Mouse (Mus musculus) liver, embryonic 16.5 days (tissue): Measurements from ENCODE around the gene Ckap2l. TPM values are rescaled to one million over a fixed set of nuclear protein-coding genes. Genes with fewer than 3 reads are reported as not detected.

ENCODE experiments used
- ATAC-seq: fragments of 200-750 bp; cut with Nextera tagmentation; 2 replicates; pipeline ENCODE4 v1.8.0; 2017; ENCODE audit warnings: low read depth, mild to moderate bottlenecking, moderate number of reproducible peaks, moderate library complexity
- H3K27ac ChIP-seq: fragments of 300-500 bp; sonication (generic); 2 replicates; pipeline ENCODE4 v1.5.1; 2014; ENCODE audit warnings: mild to moderate bottlenecking, low read length
- H3K27me3 ChIP-seq: fragments of 300-500 bp; sonication (generic); 2 replicates; pipeline ENCODE4 v1.6.1; 2014; ENCODE audit warnings: low read depth, low read length, mixed read lengths; ENCODE audit not compliant: control insufficient read depth, insufficient read depth
- H3K36me3 ChIP-seq: fragments of 300-500 bp; sonication (generic); 2 replicates; pipeline ENCODE4 v1.6.1; 2014; ENCODE audit warnings: mild to moderate bottlenecking; ENCODE audit not compliant: control insufficient read depth, insufficient read depth
- H3K4me1 ChIP-seq: fragments of 300-500 bp; sonication (generic); 2 replicates; pipeline ENCODE4 v1.6.1; 2014; ENCODE audit warnings: low read depth, low read length, mixed read lengths; ENCODE audit not compliant: control insufficient read depth
- H3K4me2 ChIP-seq: fragments of 300-500 bp; sonication (generic); 2 replicates; pipeline ENCODE4 v1.6.1; 2014; ENCODE audit warnings: low read depth, low read length, mixed read lengths
- H3K4me3 ChIP-seq: fragments of 300-500 bp; sonication (generic); 2 replicates; pipeline ENCODE4 v1.5.1; 2014; ENCODE audit warnings: low read depth, mild to moderate bottlenecking, low read length
- H3K9ac ChIP-seq: fragments of 300-500 bp; sonication (generic); 2 replicates; pipeline ENCODE4 v1.6.1; 2014; ENCODE audit warnings: low read depth, low read length
- H3K9me3 ChIP-seq: fragments of 300-500 bp; sonication (generic); replicated peaks from 2 replicates; pipeline ENCODE4 v1.6.1; 2016; ENCODE audit warnings: low read length; ENCODE audit not compliant: control insufficient read depth
- WGBS: fragments of 180-500 bp; shearing (Covaris S2); extraction: QIAGEN DNeasy Blood & Tissue Kit; methylation state at CpG from one replicate; pipeline ENCODE4 v1.1.7; 2014; ENCODE audit not compliant: insufficient replicate concordance; 5-methylcytosine and 5-hydroxymethylcytosine counted together
- polyA plus RNA-seq: library from polyadenylated mRNA; unstranded; fragments of >200 nt; fragmentation: Nextera tagmentation; extraction: Ambion mirVana; gene quantifications from 2 replicates; pipeline ENCODE4 v1.2.1, GENCODE M21; 2015

Ckap2l gene
- polyA plus RNA-seq, 1 experiment from 2014 or later, result 27.2 TPM

DNA sequence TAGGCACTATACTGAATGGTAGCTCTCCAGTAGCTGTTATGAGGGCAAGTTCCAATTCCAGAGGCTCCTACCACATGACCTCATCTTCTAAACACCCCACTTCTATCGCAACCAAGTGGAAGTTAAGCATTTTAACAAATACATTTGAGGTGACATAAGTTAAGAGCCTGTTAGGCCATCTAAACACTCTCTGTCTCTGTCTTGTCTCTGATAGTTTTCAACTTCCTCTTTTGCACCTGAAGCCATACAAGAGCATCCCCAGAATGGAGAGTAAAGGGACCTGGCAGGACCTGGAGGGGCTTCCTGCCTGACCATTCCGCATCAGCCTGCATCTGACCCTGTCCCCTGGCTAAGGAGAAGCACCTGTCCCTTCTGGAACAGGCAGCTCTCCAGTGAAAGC, 62.3 kb downstream of the Ckap2l start:
- ATAC-seq, result no peak
- H3K36me3 ChIP-seq, result no peaks in the 10 kb centered on the region
- H3K4me3 ChIP-seq, result no peak overlapping the region
- peaks cover 61% of the 10 kb centered on the region for H3K4me1 ChIP-seq
- peak overlapping the region; percentile 86 for H3K27ac ChIP-seq
- 48% methylated on average over 2 of the region's 2 CpGs for WGBS
- no peaks in the 10 kb centered on the region for H3K9me3 ChIP-seq
- H3K9ac ChIP-seq, result 0 out of 2 replicates have a peak overlapping the region, but pooled peaks have one; percentile 3
- no peaks in the 10 kb centered on the region for H3K27me3 ChIP-seq
- 0 out of 2 replicates have a peak overlapping the region, but pooled peaks have one; percentile 56 for H3K4me2 ChIP-seq

DNA sequence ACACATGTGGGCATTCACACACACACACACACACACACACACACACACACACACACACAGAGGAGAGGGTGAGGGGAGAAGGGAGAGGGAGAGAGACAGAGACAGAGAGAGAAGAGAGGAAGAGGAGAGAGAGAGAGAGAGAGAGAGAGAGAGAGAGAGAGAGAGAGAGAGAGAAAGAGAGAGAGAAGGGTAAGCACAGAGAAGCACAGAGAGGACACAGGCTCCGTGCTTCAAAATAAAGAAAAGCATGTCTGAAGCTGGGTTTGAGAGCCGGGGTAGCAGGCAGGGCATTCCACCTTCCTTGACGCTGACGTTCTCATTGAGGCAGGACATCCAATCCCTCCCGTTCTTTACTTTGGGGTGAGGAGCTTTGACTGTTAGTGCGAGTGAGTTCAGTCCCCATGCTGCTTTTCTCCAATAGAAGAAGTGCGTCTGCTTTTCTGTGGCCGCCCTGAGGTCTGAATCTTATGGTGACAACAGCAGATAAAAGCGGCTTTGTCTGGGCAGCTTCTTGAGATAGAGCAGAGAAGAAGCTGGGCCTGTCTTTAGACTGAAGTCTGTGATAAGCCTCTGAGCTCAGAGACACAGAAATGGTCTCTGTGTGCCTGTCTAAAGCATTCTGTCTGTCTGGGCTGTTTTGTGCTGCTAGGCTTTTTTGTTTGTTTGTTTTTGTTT, 63.1 kb downstream of the Ckap2l start:
- Histone ChIP-seq H3K27me3 (no peaks in the 10 kb centered on the region), H3K9ac (peak overlapping the region; percentile 62), H3K36me3 (no peaks in the 10 kb centered on the region), H3K4me3 (peak overlapping the region; percentile 44), H3K4me1 (peaks cover 59% of the 10 kb centered on the region), H3K27ac (peak overlapping the region; percentile 86), H3K9me3 (no peaks in the 10 kb centered on the region), H3K4me2 (peak overlapping the region; percentile 56)
- WGBS, result 21% methylated on average over 9 of the region's 9 CpGs
- ATAC-seq, result peak; percentile 70

DNA sequence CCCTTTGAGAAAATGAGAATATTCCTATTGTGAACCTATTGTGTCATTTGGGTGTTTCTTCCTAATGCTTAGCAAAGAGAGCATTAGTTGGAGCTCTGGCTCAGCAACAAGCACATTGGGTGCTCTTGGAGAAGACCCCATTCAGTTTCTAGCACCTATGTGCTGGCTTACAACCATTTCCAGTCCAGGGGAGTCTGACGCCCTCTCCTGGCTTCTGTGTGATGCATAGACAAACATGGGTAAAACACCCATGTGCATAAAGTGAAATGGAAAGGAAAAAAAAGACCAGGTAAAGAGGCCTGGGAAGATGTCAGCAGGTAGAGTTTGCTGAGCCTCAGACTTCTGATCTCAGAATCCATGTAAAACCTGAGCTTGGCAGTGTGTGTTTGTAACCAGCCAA, 63.8 kb downstream of the Ckap2l start:
- Histone ChIP-seq H3K4me1 (peaks cover 63% of the 10 kb centered on the region), H3K4me3 (peak overlapping the region; percentile 44), H3K36me3 (no peaks in the 10 kb centered on the region), H3K4me2 (peak overlapping the region; percentile 56), H3K9me3 (no peaks in the 10 kb centered on the region), H3K27ac (peak overlapping the region; percentile 86), H3K27me3 (no peaks in the 10 kb centered on the region), H3K9ac (peak overlapping the region; percentile 62)
- WGBS, result 37% methylated on average over 1 of the region's 1 CpGs
- ATAC-seq, result no peak

DNA sequence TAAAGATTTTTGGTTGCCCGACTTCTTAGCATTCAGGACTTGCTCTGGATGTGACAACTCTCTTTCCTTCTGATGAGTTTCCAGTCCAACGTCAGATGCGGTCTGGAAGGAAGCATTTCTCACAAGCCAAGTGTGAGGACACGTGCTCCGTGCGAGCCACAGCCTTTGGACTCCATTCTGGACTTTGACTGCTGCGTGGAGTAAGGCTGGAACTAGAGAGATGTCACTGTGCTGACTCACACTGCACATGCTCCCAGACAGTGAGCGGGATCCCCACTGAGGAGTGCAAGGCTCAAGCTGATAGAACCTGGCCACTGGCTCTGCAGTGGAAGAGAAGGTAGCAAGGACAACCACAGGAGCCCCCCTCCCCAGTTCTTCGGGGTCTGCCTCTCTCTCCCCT, 64.5 kb downstream of the Ckap2l start:
- Histone ChIP-seq H3K27me3 (no peaks in the 10 kb centered on the region), H3K4me2 (peak overlapping the region; percentile 56; the same call in 1 of the 2 replicates), H3K9ac (peak overlapping the region; percentile 47), H3K36me3 (no peaks in the 10 kb centered on the region), H3K27ac (peak overlapping the region; percentile 86), H3K9me3 (no peaks in the 10 kb centered on the region), H3K4me3 (no peak overlapping the region), H3K4me1 (peaks cover 64% of the 10 kb centered on the region)
- peak; percentile 52 for ATAC-seq
- 66% methylated on average over 9 of the region's 9 CpGs for WGBS

DNA sequence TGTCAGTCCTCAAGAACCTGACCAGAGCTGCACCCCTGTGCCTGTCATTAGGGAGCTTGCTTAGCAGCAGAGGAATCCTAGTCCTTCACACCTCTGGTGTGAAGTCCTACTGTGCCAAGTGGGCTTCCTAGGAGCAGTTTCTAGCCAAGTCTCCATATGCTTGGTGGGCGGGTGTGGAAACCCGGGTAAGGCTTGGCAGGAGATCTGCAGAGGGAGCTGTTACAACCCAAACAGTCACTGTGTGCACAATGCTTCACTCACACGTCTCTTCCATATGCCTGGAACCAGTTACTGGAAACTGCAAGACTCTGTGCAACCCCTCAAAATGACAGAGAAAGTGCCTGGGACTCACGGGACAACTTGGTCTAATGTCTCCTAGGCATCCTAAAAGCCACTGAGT, 65.0 kb downstream of the Ckap2l start:
- no peaks in the 10 kb centered on the region for H3K9me3 ChIP-seq
- 54% methylated on average over 4 of the region's 4 CpGs for WGBS

DNA sequence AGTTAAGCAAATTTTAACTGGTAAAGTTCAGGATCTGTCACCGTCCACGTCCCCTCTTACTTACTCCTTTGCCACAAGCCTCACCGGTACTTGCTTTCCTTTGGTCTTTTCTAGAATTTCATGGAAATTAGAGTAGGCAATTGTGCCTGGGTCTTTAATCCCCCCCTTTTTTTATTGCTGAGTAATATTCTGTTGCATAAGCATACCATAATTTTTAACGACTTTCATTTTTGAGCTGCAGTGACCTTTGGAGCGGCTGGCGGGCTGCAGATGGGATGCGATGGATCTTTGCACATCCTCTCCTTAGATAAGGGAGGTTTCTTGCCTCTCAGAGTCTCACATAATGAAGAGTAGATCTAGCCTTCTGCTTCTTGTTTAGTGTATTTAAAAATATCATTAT, 67.7 kb downstream of the Ckap2l start:
- H3K9me3 ChIP-seq, result no peaks in the 10 kb centered on the region
- WGBS, result 78% methylated on average over 7 of the region's 7 CpGs
- H3K36me3 ChIP-seq, result no peaks in the 10 kb centered on the region
- peak overlapping the region; percentile 98 for H3K27ac ChIP-seq
- peak overlapping the region; percentile 68 for H3K4me2 ChIP-seq
- ATAC-seq, result no peak
- H3K27me3 ChIP-seq, result no peaks in the 10 kb centered on the region
- peaks cover 76% of the 10 kb centered on the region for H3K4me1 ChIP-seq
- peak overlapping the region; percentile 45; the same call in 1 of the 2 replicates for H3K4me3 ChIP-seq
- no peak overlapping the region for H3K9ac ChIP-seq

More for the DNA sequence above, 65.0 kb downstream of the Ckap2l start:
- H3K36me3 ChIP-seq, result no peaks in the 10 kb centered on the region
- no peak overlapping the region for H3K4me3 ChIP-seq
- ATAC-seq, result no peak
- no peaks in the 10 kb centered on the region for H3K27me3 ChIP-seq
- H3K4me2 ChIP-seq, result 0 out of 2 replicates have a peak overlapping the region, but pooled peaks have one; percentile 56
- peak overlapping the region; percentile 86 for H3K27ac ChIP-seq
- peaks cover 69% of the 10 kb centered on the region for H3K4me1 ChIP-seq
- peak overlapping the region; percentile 47 for H3K9ac ChIP-seq

DNA sequence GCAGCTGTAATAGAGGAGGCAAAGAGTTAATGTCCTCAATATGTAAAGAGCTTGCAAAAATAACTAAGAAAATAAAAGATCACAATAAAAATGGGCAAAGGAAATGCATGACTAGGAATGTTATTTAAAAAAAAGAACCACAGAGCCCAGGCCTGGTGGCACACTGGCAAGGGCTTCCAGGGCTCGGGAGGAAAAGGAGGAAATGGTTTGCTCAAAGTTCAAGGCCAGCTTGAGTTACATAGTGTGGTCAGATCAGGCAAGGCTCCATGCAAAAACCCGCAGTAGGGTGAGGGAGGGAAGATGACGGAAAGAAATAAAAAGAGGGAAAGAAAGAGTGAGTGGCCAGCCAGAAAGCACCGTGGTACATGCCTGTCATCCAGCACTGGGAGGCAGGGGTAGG, 68.4 kb downstream of the Ckap2l start:
- Histone ChIP-seq H3K4me2 (peak overlapping the region; percentile 68), H3K9ac (peak overlapping the region; percentile 62), H3K4me1 (peaks cover 78% of the 10 kb centered on the region), H3K9me3 (no peaks in the 10 kb centered on the region), H3K27ac (peak overlapping the region; percentile 98), H3K27me3 (no peaks in the 10 kb centered on the region), H3K36me3 (no peaks in the 10 kb centered on the region), H3K4me3 (peak overlapping the region; percentile 45)
- WGBS, result 68% methylated on average over 4 of the region's 4 CpGs
- no peak for ATAC-seq

DNA sequence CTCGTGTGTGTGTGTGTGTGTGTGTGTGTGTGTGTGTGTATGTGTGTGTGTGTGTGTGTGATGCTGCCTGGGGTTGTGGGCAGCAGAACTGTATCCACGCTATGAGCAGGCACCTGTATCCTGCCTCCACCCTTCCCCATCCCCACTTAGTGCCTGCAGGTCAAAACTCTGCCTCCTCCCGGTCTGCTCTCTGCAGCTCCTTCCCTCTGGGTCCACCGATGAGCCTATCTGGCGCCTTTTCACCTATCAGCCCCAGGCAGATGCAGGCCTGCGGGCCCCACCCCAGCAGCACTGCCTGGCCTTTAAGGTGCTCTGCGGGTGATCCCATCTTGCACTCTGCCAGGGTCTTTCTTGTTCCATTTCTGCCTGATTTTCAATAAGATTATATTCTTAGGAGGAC, 69.3 kb downstream of the Ckap2l start:
- Histone ChIP-seq H3K27ac (peak overlapping the region; percentile 98), H3K4me3 (peak overlapping the region; percentile 45), H3K4me1 (peaks cover 73% of the 10 kb centered on the region), H3K4me2 (peak overlapping the region; percentile 68), H3K9me3 (no peaks in the 10 kb centered on the region), H3K9ac (peak overlapping the region; percentile 62), H3K36me3 (no peaks in the 10 kb centered on the region), H3K27me3 (no peaks in the 10 kb centered on the region)
- whole genome bisulfite sequencing, result 9% methylated on average over 6 of the region's 7 CpGs
- peak; percentile 88 for ATAC-seq

DNA sequence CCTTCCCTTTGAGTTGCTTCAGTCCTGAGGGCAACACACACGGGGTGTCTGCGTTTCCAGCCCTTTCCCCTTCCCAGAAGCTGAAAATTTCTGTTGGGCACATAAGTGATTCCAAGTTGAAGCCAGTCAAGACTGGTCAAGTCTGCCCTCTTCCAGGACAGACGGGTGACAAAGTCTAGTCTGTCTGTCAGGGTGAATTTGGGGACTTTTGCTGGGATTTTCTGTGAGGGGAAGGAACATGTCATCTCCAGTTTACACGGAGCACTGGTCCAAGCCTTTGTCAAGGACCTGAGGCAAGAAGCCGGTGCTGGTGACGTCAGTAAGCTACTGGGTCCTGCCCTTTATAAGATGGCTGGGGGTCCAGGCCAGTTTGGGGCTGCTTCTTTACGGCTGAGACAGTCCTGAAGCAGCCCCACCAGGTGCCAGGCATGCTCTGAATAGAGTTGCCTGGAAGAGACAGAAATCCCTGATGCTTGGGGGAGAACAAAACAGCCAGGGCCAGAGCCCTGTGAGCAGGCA, 69.9 kb downstream of the Ckap2l start:
- H3K4me1 ChIP-seq, result peaks cover 67% of the 10 kb centered on the region
- no peak for ATAC-seq
- no peaks in the 10 kb centered on the region for H3K9me3 ChIP-seq
- H3K36me3 ChIP-seq, result no peaks in the 10 kb centered on the region
- H3K4me3 ChIP-seq, result peak overlapping the region; percentile 45
- peak overlapping the region; percentile 58 for H3K9ac ChIP-seq
- WGBS, result 46% methylated on average over 7 of the region's 7 CpGs
- H3K27ac ChIP-seq, result peak overlapping the region; percentile 98
- no peaks in the 10 kb centered on the region for H3K27me3 ChIP-seq
- peak overlapping the region; percentile 68 for H3K4me2 ChIP-seq
